Mouse (Mus musculus): ENCODE measurements at regions not wholly inside any gene's neighbourhood (a gene's known extent, or its start where the extent isn't known, plus 50 kb on each side); places are given as distances from the start of the nearest gene placed in this dataset.

- Histone ChIP-seq H3ac (ENCODE audit: control insufficient read depth, insufficient read length) (no peak overlapping the region), H3K4me2 (ENCODE audit: low read depth) (no peak overlapping the region), H3K4me3 (no peak overlapping the region), H3K36me3 (ENCODE audit: control insufficient read depth, insufficient read depth) (no peaks in the 10 kb centered on the region), H3K79me2 (ENCODE audit: control insufficient read depth, insufficient read depth) (no peaks in the 10 kb centered on the region), H3K27me3 (ENCODE audit: control insufficient read depth, insufficient read depth, insufficient read length) (no peaks in the 10 kb centered on the region)
- TF ChIP-seq SRF (IDR thresholded peaks at IDR 0.05; ENCODE audit: control insufficient read depth, insufficient read length, low read depth) (no peak), CEBPB (IDR thresholded peaks at IDR 0.05; ENCODE audit: insufficient read depth, poor library complexity, severe bottlenecking) (no peak), USF1 (IDR thresholded peaks at IDR 0.05; ENCODE audit: low read depth) (no peak), POLR2AphosphoS2 (IDR thresholded peaks at IDR 0.05; ENCODE audit: insufficient read length, low read depth) (no peak), E2F4 (IDR thresholded peaks at IDR 0.05; ENCODE audit: insufficient read depth) (no peak), POLR2A (IDR thresholded peaks at IDR 0.05; ENCODE audit: insufficient read length, low read depth) (no peak), MAX (IDR thresholded peaks at IDR 0.05; ENCODE audit: low read depth) (no peak), REST (IDR thresholded peaks at IDR 0.05; ENCODE audit: insufficient read depth, insufficient read length) (no peak), TCF12 (IDR thresholded peaks at IDR 0.05; ENCODE audit: insufficient read depth, poor library complexity, severe bottlenecking) (no peak), MYOD1 (IDR thresholded peaks at IDR 0.05; ENCODE audit: control insufficient read depth in 1 of 3, insufficient read length in 2 of 3, low read depth in 2 of 3) (no peak), MYOG (IDR thresholded peaks at IDR 0.05; ENCODE audit: control insufficient read depth in 1 of 3, insufficient read depth in 1 of 3, insufficient read length in 2 of 3, low read depth in 2 of 3) (no peak), TCF3 (IDR thresholded peaks at IDR 0.05; ENCODE audit: insufficient read length, low read depth) (no peak)
Observed at GRCm38 (mm10) chr13:110601840-110602239, 207.0 kb downstream of the Plk2 start.

GRCm38 (mm10) chr13:110602894-110603293, 208.0 kb downstream of the Plk2 start:
- H3K79me2 ChIP-seq (ENCODE audit: control insufficient read depth, insufficient read depth): no peaks in the 10 kb centered on the region
- no peak overlapping the region for H3ac ChIP-seq (ENCODE audit: control insufficient read depth, insufficient read length)
- no peaks in the 10 kb centered on the region for H3K36me3 ChIP-seq (ENCODE audit: control insufficient read depth, insufficient read depth)
- no peak for TF ChIP-seq POLR2A (IDR thresholded peaks at IDR 0.05; ENCODE audit: insufficient read length, low read depth)
- no peak overlapping the region for H3K4me2 ChIP-seq (ENCODE audit: low read depth)
- H3K27me3 ChIP-seq (ENCODE audit: control insufficient read depth, insufficient read depth, insufficient read length): no peaks in the 10 kb centered on the region
- no peak overlapping the region for H3K4me3 ChIP-seq

GRCm38 (mm10) chr13:110619010-110619409, 224.2 kb downstream of the Plk2 start:
- Histone ChIP-seq H3K36me3 (ENCODE audit: control insufficient read depth, insufficient read depth) (no peaks in the 10 kb centered on the region), H3ac (ENCODE audit: control insufficient read depth, insufficient read length) (no peak overlapping the region), H3K79me2 (ENCODE audit: control insufficient read depth, insufficient read depth) (no peaks in the 10 kb centered on the region), H3K4me3 (no peak overlapping the region), H3K27me3 (ENCODE audit: control insufficient read depth, insufficient read depth, insufficient read length) (no peaks in the 10 kb centered on the region), H3K4me2 (ENCODE audit: low read depth) (no peak overlapping the region)
- no peak for TF ChIP-seq E2F4 (IDR thresholded peaks at IDR 0.05; ENCODE audit: insufficient read depth)
- TF ChIP-seq POLR2AphosphoS2 (IDR thresholded peaks at IDR 0.05; ENCODE audit: insufficient read length, low read depth): no peak
- TF ChIP-seq SRF (IDR thresholded peaks at IDR 0.05; ENCODE audit: control insufficient read depth, insufficient read length, low read depth): no peak
- no peak for TF ChIP-seq MYOG (IDR thresholded peaks at IDR 0.05; ENCODE audit: control insufficient read depth in 1 of 3, insufficient read depth in 1 of 3, insufficient read length in 2 of 3, low read depth in 2 of 3)
- no peak for TF ChIP-seq REST (IDR thresholded peaks at IDR 0.05; ENCODE audit: insufficient read depth, insufficient read length)
- no peak for TF ChIP-seq USF1 (IDR thresholded peaks at IDR 0.05; ENCODE audit: low read depth)
- no peak for TF ChIP-seq CEBPB (IDR thresholded peaks at IDR 0.05; ENCODE audit: insufficient read depth, poor library complexity, severe bottlenecking)
- TF ChIP-seq TCF3 (IDR thresholded peaks at IDR 0.05; ENCODE audit: insufficient read length, low read depth): no peak
- no peak for TF ChIP-seq MAX (IDR thresholded peaks at IDR 0.05; ENCODE audit: low read depth)
- no peak for TF ChIP-seq POLR2A (IDR thresholded peaks at IDR 0.05; ENCODE audit: insufficient read length, low read depth)
- no peak for TF ChIP-seq MYOD1 (IDR thresholded peaks at IDR 0.05; ENCODE audit: control insufficient read depth in 1 of 3, insufficient read length in 2 of 3, low read depth in 2 of 3)
- TF ChIP-seq TCF12 (IDR thresholded peaks at IDR 0.05; ENCODE audit: insufficient read depth, poor library complexity, severe bottlenecking): no peak

DNA sequence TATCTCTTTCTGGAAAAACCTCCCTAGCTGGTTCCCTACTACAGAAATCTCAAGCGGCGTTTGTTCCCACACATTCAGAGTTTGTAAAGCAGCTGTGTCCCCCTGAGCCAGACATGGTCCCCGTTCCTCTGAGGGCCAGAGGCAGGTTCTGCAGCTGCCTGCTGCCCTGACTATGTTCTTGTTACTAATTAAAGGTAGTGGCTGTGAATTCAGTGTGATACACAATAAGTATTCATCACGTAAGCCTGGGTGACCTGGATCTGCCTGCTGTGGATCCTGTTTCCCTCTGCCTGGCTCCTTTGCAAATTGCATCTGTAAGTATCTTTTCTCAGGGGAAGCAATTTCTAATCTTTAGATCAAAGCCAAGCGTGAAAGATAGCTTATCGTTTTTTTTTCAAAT, 232.3 kb downstream of the Plk2 start:
- Histone ChIP-seq H3K27me3 (ENCODE audit: control insufficient read depth, insufficient read depth, insufficient read length) (no peaks in the 10 kb centered on the region), H3K79me2 (ENCODE audit: control insufficient read depth, insufficient read depth) (no peaks in the 10 kb centered on the region), H3K36me3 (ENCODE audit: control insufficient read depth, insufficient read depth) (no peaks in the 10 kb centered on the region), H3K4me2 (ENCODE audit: low read depth) (no peak overlapping the region), H3K4me3 (no peak overlapping the region), H3ac (ENCODE audit: control insufficient read depth, insufficient read length) (no peak overlapping the region)
- no peak for TF ChIP-seq CEBPB (IDR thresholded peaks at IDR 0.05; ENCODE audit: insufficient read depth, poor library complexity, severe bottlenecking)
- peak in 1 of 3 experiments; percentile 29 for TF ChIP-seq MYOD1 (IDR thresholded peaks at IDR 0.05; ENCODE audit: control insufficient read depth in 1 of 3, insufficient read length in 2 of 3, low read depth in 2 of 3)
- no peak for TF ChIP-seq REST (IDR thresholded peaks at IDR 0.05; ENCODE audit: insufficient read depth, insufficient read length)

GRCm38 (mm10) chr13:110627732-110628131, 232.9 kb downstream of the Plk2 start:
- Histone ChIP-seq H3K27me3 (ENCODE audit: control insufficient read depth, insufficient read depth, insufficient read length) (no peaks in the 10 kb centered on the region), H3K79me2 (ENCODE audit: control insufficient read depth, insufficient read depth) (no peaks in the 10 kb centered on the region), H3ac (ENCODE audit: control insufficient read depth, insufficient read length) (no peak overlapping the region), H3K4me2 (ENCODE audit: low read depth) (no peak overlapping the region), H3K4me3 (no peak overlapping the region), H3K36me3 (ENCODE audit: control insufficient read depth, insufficient read depth) (no peaks in the 10 kb centered on the region)
- TF ChIP-seq MAX (IDR thresholded peaks at IDR 0.05; ENCODE audit: low read depth) (no peak), REST (IDR thresholded peaks at IDR 0.05; ENCODE audit: insufficient read depth, insufficient read length) (no peak), E2F4 (IDR thresholded peaks at IDR 0.05; ENCODE audit: insufficient read depth) (no peak), POLR2A (IDR thresholded peaks at IDR 0.05; ENCODE audit: insufficient read length, low read depth) (no peak), POLR2AphosphoS2 (IDR thresholded peaks at IDR 0.05; ENCODE audit: insufficient read length, low read depth) (no peak), CEBPB (IDR thresholded peaks at IDR 0.05; ENCODE audit: insufficient read depth, poor library complexity, severe bottlenecking) (no peak), MYOD1 (IDR thresholded peaks at IDR 0.05; ENCODE audit: control insufficient read depth in 1 of 3, insufficient read length in 2 of 3, low read depth in 2 of 3) (no peak), TCF3 (IDR thresholded peaks at IDR 0.05; ENCODE audit: insufficient read length, low read depth) (no peak), USF1 (IDR thresholded peaks at IDR 0.05; ENCODE audit: low read depth) (no peak), MYOG (IDR thresholded peaks at IDR 0.05; ENCODE audit: control insufficient read depth in 1 of 3, insufficient read depth in 1 of 3, insufficient read length in 2 of 3, low read depth in 2 of 3) (no peak), SRF (IDR thresholded peaks at IDR 0.05; ENCODE audit: control insufficient read depth, insufficient read length, low read depth) (no peak), TCF12 (IDR thresholded peaks at IDR 0.05; ENCODE audit: insufficient read depth, poor library complexity, severe bottlenecking) (no peak)

All from myocyte (in vitro differentiated cells).